Mouse (Mus musculus) limb, embryonic 13.5 days (tissue): Measurements from ENCODE around the gene 1700034J05Rik. TPM values are rescaled to one million over a fixed set of nuclear protein-coding genes. Genes with fewer than 3 reads are reported as not detected.

Experiments used
- ATAC-seq: fragments of 200-750 bp; cut with Nextera tagmentation; 2 replicates; pipeline ENCODE4 v1.8.0; 2017; ENCODE audit warnings: low read depth, moderate number of reproducible peaks, moderate TSS enrichment; ENCODE audit not compliant: low FRiP score
- H3K27ac ChIP-seq: fragments of 300-500 bp; sonication (generic); 2 replicates; pipeline ENCODE4 v1.5.1; 2015; ENCODE audit warnings: inconsistent platforms, mild to moderate bottlenecking, moderate library complexity
- H3K27me3 ChIP-seq: fragments of 300-500 bp; sonication (generic); 2 replicates; pipeline ENCODE4 v1.6.1; 2015; ENCODE audit warnings: mild to moderate bottlenecking, inconsistent platforms
- H3K36me3 ChIP-seq: fragments of 300-500 bp; sonication (generic); 2 replicates; pipeline ENCODE4 v1.6.1; 2015; ENCODE audit warnings: inconsistent platforms, mild to moderate bottlenecking, moderate library complexity
- H3K4me1 ChIP-seq: fragments of 300-500 bp; sonication (generic); 2 replicates; pipeline ENCODE4 v1.6.1; 2015; ENCODE audit warnings: inconsistent platforms
- H3K4me2 ChIP-seq: fragments of 300-500 bp; sonication (generic); replicated peaks from 2 replicates; pipeline ENCODE4 v1.6.1; 2015; ENCODE audit warnings: inconsistent platforms, mild to moderate bottlenecking, moderate library complexity
- H3K4me3 ChIP-seq: fragments of 300-500 bp; sonication (generic); 2 replicates; pipeline ENCODE4 v1.5.1; 2015; ENCODE audit warnings: moderate library complexity, mild to moderate bottlenecking, inconsistent platforms
- H3K9ac ChIP-seq: fragments of 300-500 bp; sonication (generic); 2 replicates; pipeline ENCODE4 v1.6.1; 2015; ENCODE audit warnings: mild to moderate bottlenecking, inconsistent platforms
- H3K9me3 ChIP-seq: fragments of 300-500 bp; sonication (generic); 2 replicates; pipeline ENCODE4 v1.6.1; 2016; ENCODE audit warnings: inconsistent platforms
- WGBS: fragments of 180-500 bp; shearing (Covaris S2); methylation state at CpG from one replicate; pipeline ENCODE4 v1.1.7; 2015; 5-methylcytosine and 5-hydroxymethylcytosine counted together
- polyA plus RNA-seq: library from polyadenylated mRNA; unstranded; fragments of >200 nt; fragmentation: Nextera tagmentation; extraction: Ambion mirVana; gene quantifications from 2 replicates; pipeline ENCODE4 v1.2.1, GENCODE M21; 2015

1700034J05Rik gene
- polyA plus RNA-seq, 1 experiment from 2014 or later: 0.18 TPM

DNA sequence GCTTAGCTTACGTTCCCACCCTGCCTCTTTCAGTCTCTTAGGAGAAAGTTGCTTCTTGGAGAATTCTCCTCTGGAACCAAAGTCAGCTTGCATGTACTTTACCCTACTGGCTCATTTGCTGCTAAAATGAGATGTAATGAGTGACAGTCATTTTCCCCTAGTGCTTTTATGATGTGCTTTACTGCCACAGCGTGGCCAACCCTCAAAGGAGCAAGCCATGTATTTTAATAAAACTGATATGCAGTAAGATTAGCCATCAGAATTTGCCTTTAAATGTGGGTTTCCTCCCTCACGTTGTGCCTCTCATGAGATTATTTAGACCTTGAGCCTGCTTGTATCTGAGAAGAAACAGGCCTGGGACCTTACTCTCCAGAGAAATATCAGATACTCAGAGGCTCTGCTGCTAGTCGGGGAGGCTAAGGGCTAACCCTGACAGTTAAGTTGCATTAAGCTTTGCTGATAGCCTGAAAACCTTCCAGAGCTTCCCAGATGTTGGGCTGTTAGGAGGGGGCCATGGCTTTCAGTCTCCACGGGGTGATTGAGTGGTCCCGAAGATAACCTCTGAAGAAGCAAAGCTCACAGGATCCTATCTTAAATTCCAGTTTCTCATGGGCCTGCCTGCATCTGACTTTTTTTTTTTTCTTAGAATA, 7.7 kb upstream of the 1700034J05Rik start:
- Histone ChIP-seq H3K9me3 (no peaks in the 10 kb centered on the region), H3K4me1 (peaks cover 41% of the 10 kb centered on the region), H3K9ac (no peak overlapping the region), H3K27me3 (no peaks in the 10 kb centered on the region), H3K27ac (peak overlapping the region; percentile 7; the same call in 1 of the 2 replicates), H3K36me3 (peaks cover 4% of the 10 kb centered on the region; the same call in 1 of the 2 replicates), H3K4me2 (no peak overlapping the region), H3K4me3 (no peak overlapping the region)
- 39% methylated on average over 6 of the region's 6 CpGs for WGBS
- no peak for ATAC-seq

DNA sequence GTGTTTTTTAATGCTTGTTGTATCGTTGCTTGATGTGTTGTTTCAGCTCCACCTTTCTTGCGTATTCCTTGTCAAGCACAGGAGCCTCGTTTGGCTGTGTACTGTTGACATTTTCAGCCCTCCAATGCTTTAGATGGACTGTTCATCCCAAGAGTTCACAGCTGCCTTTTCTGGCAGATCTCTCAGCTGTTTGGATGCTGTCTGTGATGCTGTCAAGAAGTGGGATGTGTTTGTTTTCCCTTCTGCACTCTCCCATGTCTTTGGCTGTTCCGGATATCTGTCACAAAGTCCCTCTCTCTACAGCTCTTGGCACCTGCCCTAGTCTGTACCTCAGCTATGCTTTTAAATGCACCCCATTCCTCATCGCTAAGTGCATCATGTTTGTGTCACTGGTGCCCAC, 6.7 kb upstream of the 1700034J05Rik start:
- whole genome bisulfite sequencing: 78% methylated on average over 5 of the region's 5 CpGs
- Histone ChIP-seq H3K36me3 (peaks cover 4% of the 10 kb centered on the region; the same call in 1 of the 2 replicates), H3K4me3 (no peak overlapping the region), H3K9me3 (no peaks in the 10 kb centered on the region), H3K4me2 (no peak overlapping the region), H3K9ac (no peak overlapping the region), H3K4me1 (peaks cover 34% of the 10 kb centered on the region), H3K27ac (no peak overlapping the region), H3K27me3 (no peaks in the 10 kb centered on the region)
- no peak for ATAC-seq

DNA sequence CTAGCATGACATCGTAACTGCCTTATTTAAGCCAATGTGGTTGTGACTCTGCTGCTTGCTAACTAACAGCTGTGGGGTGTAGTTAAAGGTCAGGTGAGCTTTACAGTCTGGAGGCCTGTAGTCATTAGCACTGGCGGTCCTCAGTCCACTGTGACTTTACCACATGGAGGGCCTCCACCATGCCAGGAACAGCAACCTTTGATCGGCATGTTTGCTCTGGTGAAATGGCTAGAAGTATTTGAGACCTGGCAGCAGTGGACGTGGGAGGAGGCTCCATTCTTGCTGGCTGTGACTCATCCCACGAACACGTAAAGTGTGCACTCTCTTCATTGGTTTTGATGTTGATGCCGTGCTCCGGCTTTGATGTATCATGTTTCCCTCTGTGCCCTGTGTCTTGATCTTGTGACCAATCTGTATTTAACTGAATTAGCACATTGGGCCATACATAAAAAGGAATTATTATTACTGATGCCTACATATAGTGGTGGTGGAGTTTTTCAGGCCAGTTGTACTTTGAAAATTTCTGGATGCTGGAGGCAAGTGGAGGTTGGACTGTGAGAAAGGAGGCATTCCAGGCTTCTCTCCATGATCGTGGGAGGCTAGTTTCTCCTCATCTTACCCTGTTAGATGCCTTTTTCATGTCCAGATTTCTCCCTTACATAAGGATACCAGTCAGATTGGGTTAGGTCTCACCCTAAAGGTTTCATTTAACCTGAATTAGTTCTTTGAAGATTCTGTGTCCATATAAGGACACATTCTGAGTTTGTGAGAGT, 5.9 kb upstream of the 1700034J05Rik start:
- no peak overlapping the region for H3K4me2 ChIP-seq
- H3K27ac ChIP-seq: no peak overlapping the region
- peaks cover 38% of the 10 kb centered on the region for H3K4me1 ChIP-seq
- 53% methylated on average over 9 of the region's 9 CpGs for WGBS
- no peak overlapping the region for H3K4me3 ChIP-seq
- peaks cover 4% of the 10 kb centered on the region; the same call in 1 of the 2 replicates for H3K36me3 ChIP-seq
- ATAC-seq: no peak
- H3K9ac ChIP-seq: no peak overlapping the region
- no peaks in the 10 kb centered on the region for H3K27me3 ChIP-seq
- H3K9me3 ChIP-seq: no peaks in the 10 kb centered on the region

DNA sequence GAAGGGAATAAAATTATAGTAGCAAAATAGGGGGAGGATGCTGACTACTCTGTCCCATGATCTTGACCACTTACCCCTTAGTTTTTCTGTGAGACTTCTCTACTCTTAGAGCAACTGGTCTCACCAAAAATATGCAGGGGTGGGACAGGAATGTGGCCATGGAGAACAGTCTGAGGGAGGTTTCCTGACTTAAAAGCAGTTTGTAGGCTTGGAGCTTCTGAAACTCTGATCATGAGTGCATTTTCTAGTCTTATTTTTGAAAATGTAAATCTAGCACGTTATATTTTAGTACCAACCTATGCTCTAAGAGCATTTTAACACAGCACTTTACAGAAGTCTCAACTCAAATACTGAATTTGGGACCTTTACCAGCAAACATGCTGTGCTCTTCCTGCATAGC, 4.5 kb upstream of the 1700034J05Rik start:
- Histone ChIP-seq H3K4me1 (peaks cover 42% of the 10 kb centered on the region), H3K36me3 (peaks cover 4% of the 10 kb centered on the region; the same call in 1 of the 2 replicates), H3K4me2 (no peak overlapping the region), H3K4me3 (no peak overlapping the region), H3K9me3 (no peaks in the 10 kb centered on the region), H3K27ac (no peak overlapping the region), H3K9ac (no peak overlapping the region), H3K27me3 (no peaks in the 10 kb centered on the region)
- no peak for ATAC-seq
- 84% methylated on average over 1 of the region's 1 CpGs for WGBS

DNA sequence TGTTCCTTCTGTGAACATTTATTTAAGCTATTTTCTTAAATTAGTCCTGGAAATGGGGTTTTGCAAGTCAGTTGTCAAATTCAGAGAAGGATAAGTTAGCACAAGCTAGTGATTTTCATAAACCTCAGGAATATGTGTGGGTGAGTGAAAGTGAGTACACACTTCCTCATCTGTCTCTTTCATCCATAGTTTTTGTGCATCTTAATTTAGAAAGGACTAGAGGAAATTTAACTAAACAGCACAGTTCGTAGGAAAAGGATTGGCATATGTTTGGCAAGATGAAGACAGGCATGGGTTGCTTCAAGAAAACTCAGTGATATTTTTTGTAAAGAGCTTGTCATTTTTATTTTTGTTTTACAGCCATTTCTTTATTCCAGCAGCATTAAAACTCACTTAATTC, 2.7 kb upstream of the 1700034J05Rik start:
- H3K9ac ChIP-seq: no peak overlapping the region
- H3K27ac ChIP-seq: no peak overlapping the region
- H3K36me3 ChIP-seq: no peaks in the 10 kb centered on the region
- no peaks in the 10 kb centered on the region for H3K27me3 ChIP-seq
- peaks cover 39% of the 10 kb centered on the region for H3K4me1 ChIP-seq
- H3K4me2 ChIP-seq: no peak overlapping the region
- WGBS: 89% methylated on average over 1 of the region's 1 CpGs
- no peak overlapping the region for H3K4me3 ChIP-seq
- ATAC-seq: no peak
- no peaks in the 10 kb centered on the region for H3K9me3 ChIP-seq

DNA sequence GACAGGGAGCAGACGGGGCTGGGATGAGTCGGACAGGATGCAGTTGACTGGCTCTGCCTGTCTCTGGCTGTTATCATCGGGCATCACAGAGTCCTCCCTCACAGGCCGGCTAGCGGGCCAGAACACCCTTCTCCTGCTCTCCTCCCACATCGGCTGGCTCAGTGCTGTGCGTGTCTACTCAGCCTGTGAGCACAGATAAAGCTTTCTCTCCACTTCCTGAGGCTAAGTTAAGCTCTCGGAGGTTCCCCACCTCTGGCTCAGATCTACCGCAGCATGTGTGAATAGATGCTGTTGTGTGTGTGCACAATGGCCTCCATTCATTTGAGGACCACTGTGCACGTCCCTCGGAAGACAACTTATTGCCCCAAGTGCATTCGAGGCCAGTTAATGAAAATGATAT, 1.7 kb upstream of the 1700034J05Rik start:
- no peaks in the 10 kb centered on the region for H3K9me3 ChIP-seq
- WGBS: 66% methylated on average over 12 of the region's 12 CpGs
- H3K27me3 ChIP-seq: no peaks in the 10 kb centered on the region
- H3K4me1 ChIP-seq: peaks cover 30% of the 10 kb centered on the region
- H3K27ac ChIP-seq: 0 out of 2 replicates have a peak overlapping the region, but pooled peaks have one; percentile 6
- H3K36me3 ChIP-seq: no peaks in the 10 kb centered on the region
- no peak overlapping the region for H3K4me2 ChIP-seq
- no peak overlapping the region for H3K4me3 ChIP-seq
- peak; percentile 32; the same call in 1 of the 2 replicates for ATAC-seq
- H3K9ac ChIP-seq: no peak overlapping the region

DNA sequence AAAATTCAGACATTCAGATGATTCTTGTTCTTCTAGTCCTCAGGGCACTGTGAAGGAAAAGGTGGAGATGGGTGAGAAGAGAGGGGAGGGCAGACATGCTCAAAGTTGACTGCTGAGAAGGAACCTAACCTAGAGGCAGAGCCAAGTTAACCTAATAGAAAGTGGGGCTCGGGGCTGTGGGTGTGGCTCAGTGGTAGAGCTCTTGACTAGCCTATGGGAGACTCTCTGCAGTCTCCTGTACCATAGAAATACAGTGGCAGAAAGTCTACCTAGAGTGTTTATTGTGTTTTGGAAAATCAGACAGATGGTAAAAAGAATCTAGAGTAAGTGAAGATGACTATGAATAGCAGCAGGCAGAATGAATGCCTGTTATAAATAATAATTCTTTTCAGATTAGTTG, 1.3 kb upstream of the 1700034J05Rik start:
- no peak for ATAC-seq
- no peaks in the 10 kb centered on the region for H3K9me3 ChIP-seq
- H3K4me3 ChIP-seq: no peak overlapping the region
- no peaks in the 10 kb centered on the region for H3K36me3 ChIP-seq
- H3K27ac ChIP-seq: 0 out of 2 replicates have a peak overlapping the region, but pooled peaks have one; percentile 6
- no peak overlapping the region for H3K4me2 ChIP-seq
- H3K9ac ChIP-seq: no peak overlapping the region
- H3K27me3 ChIP-seq: no peaks in the 10 kb centered on the region
- H3K4me1 ChIP-seq: peaks cover 31% of the 10 kb centered on the region
- 68% methylated on average over 1 of the region's 1 CpGs for WGBS

DNA sequence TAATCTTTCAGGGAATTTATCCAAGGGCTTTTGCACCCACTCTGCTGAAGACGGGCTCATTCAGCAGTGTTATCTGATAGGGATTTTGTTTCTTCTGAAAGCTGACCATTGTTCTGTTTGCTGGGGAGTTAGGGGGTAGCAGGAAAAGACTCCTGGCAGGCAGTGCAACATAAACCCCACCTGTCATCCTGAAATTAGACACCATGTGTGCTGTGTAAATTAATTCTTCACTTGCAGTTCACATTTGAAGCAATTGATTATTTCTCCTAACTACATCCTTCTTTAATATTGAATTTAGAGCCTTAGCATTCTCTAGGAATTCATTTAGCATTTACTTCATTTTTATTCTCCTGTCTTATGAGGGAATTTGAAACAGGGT, 3.8 kb downstream of the 1700034J05Rik start:
- H3K4me3 ChIP-seq: no peak overlapping the region
- peaks cover 51% of the 10 kb centered on the region for H3K4me1 ChIP-seq
- no peak overlapping the region for H3K9ac ChIP-seq
- H3K27ac ChIP-seq: no peak overlapping the region
- no peaks in the 10 kb centered on the region for H3K27me3 ChIP-seq
- H3K9me3 ChIP-seq: no peaks in the 10 kb centered on the region
- WGBS: 21% methylated on average over 1 of the region's 1 CpGs
- H3K36me3 ChIP-seq: no peaks in the 10 kb centered on the region
- no peak overlapping the region for H3K4me2 ChIP-seq
- no peak for ATAC-seq

DNA sequence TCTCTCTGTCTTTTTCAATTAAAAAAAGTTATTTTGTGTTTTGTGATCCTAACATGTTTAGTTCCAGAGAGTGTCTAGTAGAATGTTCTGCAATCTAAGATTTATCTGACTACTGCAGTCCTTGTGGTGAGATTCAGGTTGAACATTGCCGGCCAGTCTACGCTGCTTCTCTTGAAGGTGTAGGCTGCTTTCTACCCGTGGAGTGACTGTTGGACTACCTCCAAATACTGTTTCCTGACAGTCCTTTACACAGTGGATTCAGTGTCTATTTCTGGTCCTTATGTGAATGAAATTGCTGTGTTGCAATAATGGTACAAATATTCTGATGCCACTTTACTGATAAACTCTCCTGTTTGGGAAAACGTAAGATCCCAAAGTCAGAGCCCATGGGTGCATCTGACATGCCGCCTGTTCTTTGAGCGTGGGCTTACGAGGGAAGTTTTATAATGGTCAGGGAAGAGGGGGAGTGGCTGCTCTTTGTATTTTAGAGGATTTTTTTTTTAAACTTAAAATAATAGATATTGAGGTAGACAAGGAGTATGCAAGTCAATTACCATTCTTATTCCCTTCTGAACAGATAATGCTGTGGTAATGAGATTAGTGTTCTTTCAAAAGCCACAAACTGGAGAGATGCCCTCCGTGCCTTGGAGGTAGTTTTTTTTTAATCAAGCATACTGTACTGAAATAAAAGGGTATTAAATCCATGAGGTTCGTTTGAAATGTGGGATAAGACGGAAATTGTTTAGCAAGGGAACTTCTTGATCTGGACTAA, 4.4 kb downstream of the 1700034J05Rik start:
- H3K4me3 ChIP-seq: no peak overlapping the region
- WGBS: 66% methylated on average over 10 of the region's 10 CpGs

DNA sequence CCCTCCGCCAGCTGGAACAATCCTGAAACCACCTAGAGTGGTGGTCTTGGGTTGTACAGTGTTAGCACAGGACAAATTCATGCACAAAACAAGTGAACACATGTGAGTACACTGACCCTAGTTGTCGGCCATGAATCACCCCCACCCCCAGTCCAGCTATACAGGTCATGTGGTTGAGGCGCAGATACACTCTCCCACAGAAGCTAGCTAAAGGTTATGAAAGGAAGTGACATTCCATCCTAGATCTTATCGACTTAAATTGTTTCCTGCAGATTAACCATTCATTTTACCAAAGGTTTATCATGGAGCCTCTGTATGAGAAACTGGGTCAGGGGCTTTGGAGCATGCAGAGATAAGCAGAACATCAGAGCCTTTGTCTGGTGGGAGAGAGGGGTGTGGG, 7.0 kb downstream of the 1700034J05Rik start:
- H3K27me3 ChIP-seq: no peaks in the 10 kb centered on the region
- no peak; the same call in 1 of the 2 replicates for ATAC-seq
- 72% methylated on average over 4 of the region's 4 CpGs for WGBS
- H3K36me3 ChIP-seq: no peaks in the 10 kb centered on the region
- H3K4me2 ChIP-seq: no peak overlapping the region
- no peak overlapping the region for H3K4me3 ChIP-seq
- H3K9ac ChIP-seq: no peak overlapping the region
- peaks cover 52% of the 10 kb centered on the region for H3K4me1 ChIP-seq
- no peak overlapping the region for H3K27ac ChIP-seq
- no peaks in the 10 kb centered on the region for H3K9me3 ChIP-seq

More for the DNA sequence above, 4.4 kb downstream of the 1700034J05Rik start:
- Histone ChIP-seq H3K27ac (peak overlapping the region; percentile 39; the same call in 1 of the 2 replicates), H3K4me2 (no peak overlapping the region), H3K27me3 (no peaks in the 10 kb centered on the region), H3K4me1 (peaks cover 54% of the 10 kb centered on the region), H3K36me3 (no peaks in the 10 kb centered on the region), H3K9me3 (no peaks in the 10 kb centered on the region), H3K9ac (no peak overlapping the region)
- no peak for ATAC-seq

DNA sequence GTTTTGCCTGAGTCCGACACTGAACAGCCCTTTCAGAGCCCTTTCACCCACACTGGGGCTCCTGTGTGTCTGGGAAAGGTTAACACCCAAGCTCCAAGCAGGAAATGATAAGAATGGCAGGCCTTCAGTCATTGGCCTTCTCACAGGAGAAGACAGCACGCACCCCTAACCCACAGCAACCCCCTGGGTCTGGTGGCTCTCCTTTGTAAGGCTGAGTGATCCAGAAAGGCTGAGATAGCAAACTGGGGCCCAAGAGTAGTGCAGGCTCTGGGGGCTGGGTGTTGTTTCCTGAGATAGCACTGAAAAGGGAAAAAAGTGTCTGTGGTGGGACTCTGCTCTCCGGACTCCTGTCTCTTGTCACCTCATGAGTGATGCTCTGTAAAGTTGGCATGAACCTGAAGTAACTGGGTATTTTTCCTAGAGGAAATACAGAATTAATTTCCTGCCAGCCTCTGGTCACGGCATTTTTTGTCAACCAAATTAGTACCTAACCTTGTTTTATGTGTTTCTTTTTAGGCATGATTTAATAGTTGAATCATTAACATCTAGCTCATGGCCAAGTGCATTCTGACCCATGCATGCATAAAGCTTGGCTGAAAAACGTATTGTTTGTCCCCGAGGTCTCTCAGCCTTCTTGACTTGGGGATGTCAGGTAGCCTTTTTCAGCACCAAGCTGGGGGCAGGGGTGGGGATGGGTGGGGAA, 7.7 kb downstream of the 1700034J05Rik start:
- Histone ChIP-seq H3K27me3 (no peaks in the 10 kb centered on the region), H3K4me2 (no peak overlapping the region), H3K27ac (no peak overlapping the region), H3K4me1 (peaks cover 52% of the 10 kb centered on the region), H3K4me3 (no peak overlapping the region), H3K36me3 (no peaks in the 10 kb centered on the region), H3K9me3 (no peaks in the 10 kb centered on the region), H3K9ac (no peak overlapping the region)
- 68% methylated on average over 6 of the region's 6 CpGs for WGBS
- no peak for ATAC-seq
